11 mouse cellular contexts compared by ENCODE assay signal in the genomic region with DNA sequence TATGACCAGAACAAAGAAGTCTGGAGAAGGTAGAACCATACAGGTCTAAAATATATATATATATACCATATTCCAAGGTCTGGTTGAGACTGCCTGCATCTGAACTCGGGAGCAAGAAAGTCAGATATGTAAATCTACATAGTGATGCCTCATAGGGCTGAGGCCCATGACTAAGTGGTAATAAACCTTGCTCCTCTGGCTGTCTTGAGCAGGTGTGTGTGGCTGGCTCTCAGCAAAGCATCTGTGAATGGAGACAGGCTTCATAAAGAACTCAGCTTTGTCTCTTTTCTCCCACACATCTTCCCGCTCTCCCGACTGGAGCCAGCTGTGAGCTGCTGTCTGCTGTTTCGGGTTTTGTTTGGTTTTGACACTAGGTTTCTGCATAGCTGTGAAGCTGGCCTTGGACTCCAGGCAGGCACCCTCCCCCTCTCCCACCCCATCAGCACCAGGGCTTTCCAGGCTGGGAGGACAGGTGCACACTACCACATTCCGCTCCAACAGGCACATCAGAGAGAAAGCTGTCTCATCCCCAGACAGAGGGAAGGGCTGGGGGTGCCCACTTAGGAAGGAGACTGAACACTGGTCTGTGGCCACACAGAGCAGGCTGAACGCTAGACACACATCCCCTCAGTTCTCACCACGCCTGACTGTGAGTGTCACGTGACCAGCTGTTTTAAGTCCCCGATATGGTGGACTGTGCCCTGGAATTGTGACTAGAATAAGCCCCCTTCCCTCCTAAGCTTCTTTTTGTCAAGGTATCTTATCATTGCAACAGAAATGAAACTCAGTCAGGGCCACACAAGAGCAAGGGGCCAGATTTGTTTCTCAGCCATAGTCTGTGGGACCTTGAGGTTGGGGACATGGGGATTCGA.
DNase-seq lines count a peak whose midpoint lies in the region; ATAC-seq lines count a peak whose summit lies in the region.
"Had no signal": no experiment of that assay in that cellular context is flagged by ENCODE, and none has a peak within 500 bp of the region (broad histone marks: within the 10 kb centered on the region; RNA-seq: fewer than 3 reads in every experiment).

No protein-coding gene starts in this region.

- peaks cover 6% of the 10 kb centered on the region for H3K4me1 ChIP-seq in kidney, embryonic 15.5 days
- H3K4me1 ChIP-seq in intestine, embryonic 14.5 days (replicated peaks; ENCODE audit: control insufficient read depth, insufficient read depth, low read length), result no peaks in the 10 kb centered on the region
- no peaks in the 10 kb centered on the region for H3K4me1 ChIP-seq in stomach, embryonic 16.5 days (ENCODE audit: control insufficient read depth, insufficient read depth, low read length)

- no peaks in the 10 kb centered on the region for H3K9me3 ChIP-seq in kidney, embryonic 15.5 days (replicated peaks)
- no peaks in the 10 kb centered on the region for H3K9me3 ChIP-seq in intestine, embryonic 14.5 days (ENCODE audit: control insufficient read depth, low read length)
- no peaks in the 10 kb centered on the region for H3K9me3 ChIP-seq in stomach, embryonic 16.5 days (replicated peaks; ENCODE audit: control insufficient read depth, low read length)

- H3K9ac ChIP-seq in kidney, embryonic 15.5 days, result no peak overlapping the region
- H3K9ac ChIP-seq in intestine, embryonic 14.5 days (ENCODE audit: low read length), result no peak overlapping the region
- no peak overlapping the region for H3K9ac ChIP-seq in stomach, embryonic 16.5 days (ENCODE audit: low read length)
- H3K9ac ChIP-seq: lung, embryonic 14.5 days had no signal

- no peaks in the 10 kb centered on the region for H3K27me3 ChIP-seq in kidney, embryonic 15.5 days
- H3K27me3 ChIP-seq in intestine, embryonic 14.5 days (replicated peaks; ENCODE audit: control insufficient read depth, insufficient read depth, low read length), result no peaks in the 10 kb centered on the region
- no peaks in the 10 kb centered on the region for H3K27me3 ChIP-seq in stomach, embryonic 16.5 days (ENCODE audit: control insufficient read depth, insufficient read depth, low read length)

- no peak for DNase-seq in kidney, adult 11 months
- DNase-seq in retina, postnatal 1 day, result peak; percentile 64
- DNase-seq in retina, embryonic 14.5 days (ENCODE audit: low spot score), result no peak
- no peak for DNase-seq in intestine, embryonic 14.5 days (ENCODE audit: low spot score)
- no peak for DNase-seq in thymus, adult 18-20 months
- DNase-seq in layer of hippocampus, postnatal 36 days, result no peak
- DNase-seq: adrenal gland, postnatal 36 days; layer of hippocampus, adult 9-11 months; lung, embryonic 14.5 days had no signal

- 51% methylated on average over 10 of the region's 10 CpGs for WGBS in kidney, embryonic 15.5 days
- WGBS in intestine, embryonic 14.5 days, result 50% methylated on average over 10 of the region's 10 CpGs
- WGBS in stomach, embryonic 16.5 days, result 55% methylated on average over 10 of the region's 10 CpGs

- H3K4me2 ChIP-seq in kidney, embryonic 15.5 days, result no peak overlapping the region
- no peak overlapping the region for H3K4me2 ChIP-seq in intestine, embryonic 14.5 days (ENCODE audit: low read length)
- no peak overlapping the region for H3K4me2 ChIP-seq in stomach, embryonic 16.5 days (ENCODE audit: low read depth, low read length)
- H3K4me2 ChIP-seq: lung, embryonic 14.5 days had no signal

- ATAC-seq in kidney, embryonic 15.5 days (replicated peaks; ENCODE audit: low FRiP score), result peak; percentile 73
- 0 out of 2 replicates have a peak, but pooled peaks have one; percentile 50 for ATAC-seq in intestine, embryonic 14.5 days (replicated peaks; ENCODE audit: low FRiP score, low TSS enrichment, low read depth)
- ATAC-seq in stomach, embryonic 16.5 days (ENCODE audit: insufficient read depth, low FRiP score), result peak; percentile 33; the same call in 1 of the 2 replicates

- H3K27ac ChIP-seq in kidney, embryonic 15.5 days, result no peak overlapping the region
- H3K27ac ChIP-seq in intestine, embryonic 14.5 days (ENCODE audit: low read depth), result no peak overlapping the region
- H3K27ac ChIP-seq in stomach, embryonic 16.5 days (ENCODE audit: low read length), result no peak overlapping the region

- H3K4me3 ChIP-seq in kidney, embryonic 15.5 days (replicated peaks), result no peak overlapping the region
- no peak overlapping the region for H3K4me3 ChIP-seq in intestine, embryonic 14.5 days (ENCODE audit: low read depth, low read length)
- H3K4me3 ChIP-seq in stomach, embryonic 16.5 days (replicated peaks; ENCODE audit: low read length), result no peak overlapping the region

- no peaks in the 10 kb centered on the region for H3K36me3 ChIP-seq in kidney, embryonic 15.5 days
- no peaks in the 10 kb centered on the region for H3K36me3 ChIP-seq in intestine, embryonic 14.5 days (ENCODE audit: control insufficient read depth, insufficient read depth, low read length)
- no peaks in the 10 kb centered on the region for H3K36me3 ChIP-seq in stomach, embryonic 16.5 days (ENCODE audit: control insufficient read depth, insufficient read depth, low read length)
